Mouse (Mus musculus) MEL (cell line): ENCODE results near the gene Dram1.
"Not testable (repeated sequence)": the region's sequence is repeated elsewhere in the genome, so short reads cannot be mapped to it uniquely, and the experiment has no call there.

Source experiments
- CTCF ChIP-seq, 3 experiments: IDR thresholded peaks in 2 of 3; conservative IDR thresholded peaks in 1 of 3; 2 replicates each; pipeline ENCODE4 v1.5.1; 2011 to 2012; ENCODE audit warnings: low read length in 3 of 3, low read depth in 2 of 3, mild to moderate bottlenecking in 2 of 3, improper control_type of control experiment in 1 of 3, inconsistent platforms in 1 of 3, mixed read lengths in 1 of 3, moderate library complexity in 1 of 3; ENCODE audit not compliant: control insufficient read depth in 1 of 3, insufficient read depth in 1 of 3, poor library complexity in 1 of 3, severe bottlenecking in 1 of 3
- EP300 ChIP-seq, 2 experiments: IDR thresholded peaks; 2 replicates each; pipeline ENCODE4 v1.6.1; 2011; ENCODE audit warnings: improper control_type of control experiment in 2 of 2, low read length in 2 of 2, low read depth in 1 of 2, mild to moderate bottlenecking in 1 of 2
- ETS1 ChIP-seq: IDR thresholded peaks from 2 replicates; pipeline ENCODE4 v1.6.1; 2012; ENCODE audit warnings: low read depth, mild to moderate bottlenecking, inconsistent platforms, low read length, improper control_type of control experiment, moderate library complexity
- GATA1 ChIP-seq: IDR thresholded peaks from 2 replicates; pipeline ENCODE4 v1.6.1; 2011; ENCODE audit warnings: low read depth, low read length, improper control_type of control experiment
- JUND ChIP-seq: IDR thresholded peaks from 2 replicates; pipeline ENCODE4 v1.6.1; 2011; ENCODE audit warnings: low read depth, mild to moderate bottlenecking, improper control_type of control experiment, low read length
- KAT2A ChIP-seq: conservative IDR thresholded peaks from 2 replicates; pipeline ENCODE4 v1.6.1; 2012; ENCODE audit warnings: low read depth, low read length, improper control_type of control experiment, inconsistent platforms
- POLR2A ChIP-seq, 2 experiments: IDR thresholded peaks; 2 replicates each; pipeline ENCODE4 v1.6.1; 2011 to 2012; ENCODE audit warnings: low read length in 2 of 2, mild to moderate bottlenecking in 2 of 2, control low read depth in 1 of 2, improper control_type of control experiment in 1 of 2, low read depth in 1 of 2, moderate library complexity in 1 of 2; ENCODE audit not compliant: control insufficient read depth in 1 of 2, insufficient read depth in 1 of 2, poor library complexity in 1 of 2
- POLR2AphosphoS2 ChIP-seq: IDR thresholded peaks from 2 replicates; pipeline ENCODE4 v1.6.1; 2011; ENCODE audit warnings: low read length, improper control_type of control experiment
- TBP ChIP-seq: IDR thresholded peaks from 2 replicates; pipeline ENCODE4 v1.8.0; 2011; ENCODE audit warnings: low read depth, low read length, improper control_type of control experiment
- USF1 ChIP-seq: IDR thresholded peaks from 2 replicates; pipeline ENCODE4 v1.6.1; 2014; ENCODE audit warnings: low read depth, mild to moderate bottlenecking, inconsistent platforms, low read length, improper control_type of control experiment, moderate library complexity
- ZMIZ1 ChIP-seq: IDR thresholded peaks from 2 replicates; pipeline ENCODE4 v1.6.1; 2012; ENCODE audit warnings: low read depth, mild to moderate bottlenecking, inconsistent platforms, low read length, improper control_type of control experiment, moderate library complexity

DNA sequence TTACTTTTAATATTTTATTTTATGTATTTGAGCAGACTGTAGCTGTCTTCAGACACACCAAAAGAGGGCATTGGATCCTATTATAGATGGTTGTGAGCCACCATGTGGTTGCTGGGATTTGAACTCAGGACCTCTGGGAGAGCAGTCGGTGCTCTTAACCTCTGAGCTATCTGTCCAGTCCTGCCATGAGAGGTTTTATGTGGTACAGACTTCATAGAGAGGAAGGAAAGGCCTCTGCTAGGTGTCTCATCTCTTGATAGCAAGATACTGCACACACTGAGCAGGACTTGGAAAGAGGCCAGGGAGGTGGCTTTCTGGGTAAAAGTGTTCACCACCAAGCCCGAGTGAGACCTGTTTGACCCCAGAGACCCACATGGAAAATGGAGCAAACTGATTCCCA is 5.9 kb downstream of the Dram1 start:
- TF ChIP-seq USF1; POLR2A (IDR thresholded peaks at IDR 0.05; ENCODE audit: control insufficient read depth in 1 of 2, insufficient read depth in 1 of 2, low read depth in 1 of 2, low read length in 2 of 2, poor library complexity in 1 of 2); CTCF (IDR thresholded peaks at IDR 0.05 in 2 of 3, conservative IDR thresholded peaks at IDR 0.05 in 1 of 3; ENCODE audit: control insufficient read depth in 1 of 3, insufficient read depth in 1 of 3, low read depth in 2 of 3, low read length in 3 of 3, poor library complexity in 1 of 3, severe bottlenecking in 1 of 3); JUND; KAT2A; ETS1; POLR2AphosphoS2; EP300 (IDR thresholded peaks at IDR 0.05; ENCODE audit: low read depth in 1 of 2, low read length in 2 of 2); ZMIZ1: not testable (repeated sequence)
- TF ChIP-seq TBP (peak; percentile 99), GATA1 (0 out of 2 replicates have a peak, but pooled peaks have one; percentile 2)
